Mouse (Mus musculus): ENCODE results near the gene Arglu1. TPM values are rescaled to one million over a fixed set of nuclear protein-coding genes. Genes with fewer than 3 reads are reported as not detected.

Gene Arglu1
- polyA plus RNA-seq, 1 experiment from 2014 or later = 144 TPM

- peak; percentile 52; the same call in 1 of the 2 replicates for ATAC-seq (ENCODE audit: insufficient number of reproducible peaks, low FRiP score, low TSS enrichment, low read depth)
- no peak overlapping the region for H3K4me2 ChIP-seq (replicated peaks)
- H3K4me3 ChIP-seq (replicated peaks) = no peak overlapping the region
- H3K27me3 ChIP-seq = no peaks in the 10 kb centered on the region
- peak overlapping the region; percentile 63; the same call in 1 of the 2 replicates for H3K27ac ChIP-seq (replicated peaks)
- no peaks in the 10 kb centered on the region for H3K9me3 ChIP-seq (replicated peaks)
- 35% methylated on average over 3 of the region's 3 CpGs for WGBS
- H3K4me1 ChIP-seq = peaks cover 50% of the 10 kb centered on the region
- 0 out of 2 replicates have a peak, but pooled peaks cover 3% of the 10 kb centered on the region for H3K36me3 ChIP-seq
- H3K9ac ChIP-seq = no peak overlapping the region
Observed at GRCm38 (mm10) chr8:8647319-8647718, 43.0 kb downstream of the Arglu1 start.

GRCm38 (mm10) chr8:8644160-8644915 lies 46.0 kb downstream of the Arglu1 start:
- Histone ChIP-seq H3K36me3 (0 out of 2 replicates have a peak, but pooled peaks cover 3% of the 10 kb centered on the region), H3K9ac (no peak overlapping the region), H3K4me2 (replicated peaks) (no peak overlapping the region), H3K27ac (replicated peaks) (no peak overlapping the region), H3K27me3 (no peaks in the 10 kb centered on the region), H3K9me3 (replicated peaks) (no peaks in the 10 kb centered on the region), H3K4me1 (peaks cover 23% of the 10 kb centered on the region), H3K4me3 (replicated peaks) (no peak overlapping the region)
- WGBS = 66% methylated on average over 11 of the region's 11 CpGs
- no peak for ATAC-seq (ENCODE audit: insufficient number of reproducible peaks, low FRiP score, low TSS enrichment, low read depth)

GRCm38 (mm10) chr8:8640264-8640588 lies 50.1 kb downstream of the Arglu1 start:
- 30% methylated on average over 4 of the region's 4 CpGs for WGBS
- no peaks in the 10 kb centered on the region for H3K9me3 ChIP-seq (replicated peaks)

GRCm38 (mm10) chr8:8639569-8640263 lies 50.6 kb downstream of the Arglu1 start:
- H3K4me3 ChIP-seq (replicated peaks) = no peak overlapping the region
- no peaks in the 10 kb centered on the region for H3K27me3 ChIP-seq
- WGBS = 44% methylated on average over 8 of the region's 8 CpGs
- no peaks in the 10 kb centered on the region; the same call in 1 of the 2 replicates for H3K4me1 ChIP-seq
- ATAC-seq (ENCODE audit: insufficient number of reproducible peaks, low FRiP score, low TSS enrichment, low read depth) = no peak
- no peak overlapping the region for H3K27ac ChIP-seq (replicated peaks)
- no peaks in the 10 kb centered on the region for H3K9me3 ChIP-seq (replicated peaks)
- no peak overlapping the region for H3K4me2 ChIP-seq (replicated peaks)
- no peak overlapping the region for H3K9ac ChIP-seq
- H3K36me3 ChIP-seq = peaks cover 6% of the 10 kb centered on the region; the same call in 1 of the 2 replicates

More at GRCm38 (mm10) chr8:8640264-8640588, 50.1 kb downstream of the Arglu1 start:
- peaks cover 6% of the 10 kb centered on the region; the same call in 1 of the 2 replicates for H3K36me3 ChIP-seq
- H3K27ac ChIP-seq (replicated peaks) = no peak overlapping the region
- ATAC-seq (ENCODE audit: insufficient number of reproducible peaks, low FRiP score, low TSS enrichment, low read depth) = no peak
- H3K9ac ChIP-seq = no peak overlapping the region
- no peaks in the 10 kb centered on the region; the same call in 1 of the 2 replicates for H3K4me1 ChIP-seq
- no peaks in the 10 kb centered on the region for H3K27me3 ChIP-seq
- no peak overlapping the region for H3K4me3 ChIP-seq (replicated peaks)
- H3K4me2 ChIP-seq (replicated peaks) = no peak overlapping the region

- no peaks in the 10 kb centered on the region for H3K9me3 ChIP-seq (replicated peaks)
- H3K9ac ChIP-seq = no peak overlapping the region
- H3K4me2 ChIP-seq (replicated peaks) = no peak overlapping the region
- H3K36me3 ChIP-seq = peaks cover 16% of the 10 kb centered on the region; the same call in 1 of the 2 replicates
- no peak for ATAC-seq (ENCODE audit: insufficient number of reproducible peaks, low FRiP score, low TSS enrichment, low read depth)
- WGBS = 83% methylated on average over 7 of the region's 7 CpGs
- H3K4me1 ChIP-seq = no peaks in the 10 kb centered on the region
- H3K4me3 ChIP-seq (replicated peaks) = no peak overlapping the region
- H3K27me3 ChIP-seq = no peaks in the 10 kb centered on the region
- no peak overlapping the region for H3K27ac ChIP-seq (replicated peaks)
Observed at GRCm38 (mm10) chr8:8631394-8631793, 58.9 kb downstream of the Arglu1 start.

DNA sequence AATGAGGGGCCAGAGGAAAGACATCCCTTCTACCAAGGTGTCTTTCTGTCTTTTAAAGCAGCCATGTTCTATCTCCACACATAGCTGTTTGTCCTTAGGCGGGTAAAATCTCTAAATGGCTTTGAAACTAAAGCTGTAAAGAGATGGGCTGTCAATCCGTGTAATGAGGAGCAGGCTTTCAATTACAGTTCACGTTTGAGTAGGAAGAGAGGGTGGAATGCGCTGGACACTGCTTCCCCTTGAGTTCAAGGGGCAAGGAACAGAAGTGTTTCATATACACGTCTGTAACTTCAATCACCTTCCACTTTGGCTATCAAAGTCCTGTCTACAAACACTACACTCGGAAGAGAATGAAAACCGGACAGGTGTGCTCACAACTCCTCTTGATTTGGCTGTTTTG lies 66.3 kb downstream of the Arglu1 start:
- H3K9me3 ChIP-seq (replicated peaks) = no peaks in the 10 kb centered on the region
- H3K27ac ChIP-seq (replicated peaks) = no peak overlapping the region; the same call in 1 of the 2 replicates
- H3K27me3 ChIP-seq = no peaks in the 10 kb centered on the region
- whole genome bisulfite sequencing = 37% methylated on average over 7 of the region's 7 CpGs
- H3K36me3 ChIP-seq = peaks cover 31% of the 10 kb centered on the region
- no peak overlapping the region for H3K4me3 ChIP-seq (replicated peaks)
- no peak for ATAC-seq (ENCODE audit: insufficient number of reproducible peaks, low FRiP score, low TSS enrichment, low read depth)
- no peak overlapping the region for H3K4me2 ChIP-seq (replicated peaks)
- peaks cover 15% of the 10 kb centered on the region; the same call in 1 of the 2 replicates for H3K4me1 ChIP-seq
- H3K9ac ChIP-seq = no peak overlapping the region

DNA sequence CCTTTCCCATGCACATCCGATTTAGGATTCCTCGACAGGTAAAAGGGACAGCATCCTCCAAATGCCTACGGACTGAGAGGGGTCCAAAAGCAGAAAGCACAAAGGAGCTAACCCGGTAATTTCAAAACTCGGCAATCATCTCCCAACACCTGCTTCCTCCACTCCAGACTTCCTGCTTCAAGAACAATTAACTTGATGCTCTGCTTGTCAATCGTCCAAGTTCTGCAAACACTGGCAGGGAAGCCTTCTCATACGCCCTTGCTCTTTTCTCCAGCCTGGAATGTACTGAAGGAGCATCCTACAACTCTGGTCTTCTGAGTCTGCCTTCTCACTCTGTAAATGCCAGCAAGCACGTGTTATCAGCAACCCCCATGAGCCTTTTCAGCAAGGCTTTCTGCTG lies 66.8 kb downstream of the Arglu1 start:
- 36% methylated on average over 8 of the region's 8 CpGs for whole genome bisulfite sequencing
- H3K9me3 ChIP-seq (replicated peaks) = no peaks in the 10 kb centered on the region
- no peaks in the 10 kb centered on the region for H3K27me3 ChIP-seq
- no peak overlapping the region for H3K4me3 ChIP-seq (replicated peaks)
- no peak overlapping the region for H3K9ac ChIP-seq
- no peak overlapping the region for H3K4me2 ChIP-seq (replicated peaks)
- no peak overlapping the region; the same call in 1 of the 2 replicates for H3K27ac ChIP-seq (replicated peaks)
- H3K4me1 ChIP-seq = peaks cover 15% of the 10 kb centered on the region; the same call in 1 of the 2 replicates
- H3K36me3 ChIP-seq = peaks cover 34% of the 10 kb centered on the region
- ATAC-seq (ENCODE audit: insufficient number of reproducible peaks, low FRiP score, low TSS enrichment, low read depth) = no peak

GRCm38 (mm10) chr8:8622476-8622875 lies 67.8 kb downstream of the Arglu1 start:
- H3K4me3 ChIP-seq (replicated peaks) = no peak overlapping the region
- ATAC-seq (ENCODE audit: insufficient number of reproducible peaks, low FRiP score, low TSS enrichment, low read depth) = no peak
- WGBS = 55% methylated on average over 3 of the region's 3 CpGs
- H3K27ac ChIP-seq (replicated peaks) = no peak overlapping the region
- no peak overlapping the region for H3K4me2 ChIP-seq (replicated peaks)
- peaks cover 15% of the 10 kb centered on the region; the same call in 1 of the 2 replicates for H3K4me1 ChIP-seq
- peaks cover 43% of the 10 kb centered on the region for H3K36me3 ChIP-seq
- no peak overlapping the region for H3K9ac ChIP-seq
- no peaks in the 10 kb centered on the region for H3K27me3 ChIP-seq
- no peaks in the 10 kb centered on the region for H3K9me3 ChIP-seq (replicated peaks)

DNA sequence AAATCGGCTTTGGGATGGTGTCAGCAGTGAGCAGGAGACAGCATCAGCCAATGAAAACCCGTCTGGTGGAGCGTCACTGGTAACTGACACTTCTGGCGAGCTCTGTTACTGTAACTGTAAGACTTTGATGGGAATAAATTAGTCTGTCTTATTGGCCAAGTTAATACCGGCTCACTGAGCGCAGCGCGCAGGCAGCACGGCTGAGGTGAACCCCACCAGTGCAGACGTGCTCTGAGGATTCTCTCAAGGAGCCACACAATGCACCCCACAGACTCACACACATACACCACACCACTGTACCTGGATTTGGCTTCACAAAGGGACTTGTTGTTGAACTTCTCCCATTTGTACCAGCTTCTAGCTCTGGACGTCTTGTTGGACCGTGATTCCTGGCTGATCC lies 68.3 kb downstream of the Arglu1 start:
- Histone ChIP-seq H3K36me3 (peaks cover 43% of the 10 kb centered on the region), H3K9me3 (replicated peaks) (no peaks in the 10 kb centered on the region), H3K27me3 (no peaks in the 10 kb centered on the region), H3K4me3 (replicated peaks) (no peak overlapping the region), H3K4me2 (replicated peaks) (no peak overlapping the region), H3K4me1 (peaks cover 15% of the 10 kb centered on the region; the same call in 1 of the 2 replicates), H3K27ac (replicated peaks) (no peak overlapping the region), H3K9ac (no peak overlapping the region)
- ATAC-seq (ENCODE audit: insufficient number of reproducible peaks, low FRiP score, low TSS enrichment, low read depth) = 0 out of 2 replicates have a peak, but pooled peaks have one; percentile 8
- 74% methylated on average over 12 of the region's 12 CpGs for WGBS

DNA sequence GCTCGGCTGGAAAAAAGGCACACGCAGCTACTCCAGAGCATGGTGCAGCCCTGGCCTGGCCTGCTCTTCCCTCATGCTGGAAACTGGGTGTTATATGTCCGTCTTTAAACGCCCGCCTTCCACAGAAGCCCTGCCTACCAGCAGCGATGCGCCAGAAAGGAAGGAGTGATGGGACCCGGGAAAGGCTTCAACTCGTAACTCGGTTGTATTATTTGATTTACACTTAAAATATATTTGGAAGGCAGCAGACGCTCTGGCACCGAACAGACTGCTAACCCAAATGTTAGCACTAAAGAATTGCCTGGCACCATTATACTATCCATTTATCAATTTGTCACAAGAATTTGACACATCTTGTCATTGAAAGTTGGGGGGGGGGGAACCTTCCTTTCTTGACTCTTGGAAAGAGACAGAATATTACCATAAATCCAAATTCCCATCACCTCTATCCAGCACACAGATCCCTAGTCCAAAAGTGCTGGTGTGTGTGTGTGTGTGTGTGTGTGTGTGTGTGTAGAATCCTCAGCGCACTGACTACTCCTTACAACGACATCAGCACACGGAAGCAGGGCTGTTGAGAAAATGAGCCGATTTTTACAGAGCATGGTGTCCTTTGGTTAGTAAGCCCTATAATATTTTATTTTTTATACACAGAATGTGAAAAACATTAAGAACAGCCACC lies 68.9 kb downstream of the Arglu1 start:
- H3K4me1 ChIP-seq = peaks cover 15% of the 10 kb centered on the region; the same call in 1 of the 2 replicates
- no peak overlapping the region for H3K9ac ChIP-seq
- no peak overlapping the region for H3K4me3 ChIP-seq (replicated peaks)
- no peak overlapping the region for H3K4me2 ChIP-seq (replicated peaks)
- H3K36me3 ChIP-seq = peaks cover 43% of the 10 kb centered on the region
- WGBS = 78% methylated on average over 16 of the region's 16 CpGs
- no peak overlapping the region for H3K27ac ChIP-seq (replicated peaks)
- H3K27me3 ChIP-seq = no peaks in the 10 kb centered on the region
- no peaks in the 10 kb centered on the region for H3K9me3 ChIP-seq (replicated peaks)
- no peak for ATAC-seq (ENCODE audit: insufficient number of reproducible peaks, low FRiP score, low TSS enrichment, low read depth)

GRCm38 (mm10) chr8:8620536-8620935 lies 69.8 kb downstream of the Arglu1 start:
- Histone ChIP-seq H3K27me3 (no peaks in the 10 kb centered on the region), H3K4me2 (replicated peaks) (no peak overlapping the region), H3K36me3 (peaks cover 43% of the 10 kb centered on the region), H3K27ac (replicated peaks) (no peak overlapping the region), H3K9ac (no peak overlapping the region), H3K4me3 (replicated peaks) (no peak overlapping the region), H3K4me1 (peaks cover 15% of the 10 kb centered on the region; the same call in 1 of the 2 replicates), H3K9me3 (replicated peaks) (no peaks in the 10 kb centered on the region)
- ATAC-seq (ENCODE audit: insufficient number of reproducible peaks, low FRiP score, low TSS enrichment, low read depth) = no peak
- 85% methylated on average over 21 of the region's 21 CpGs for WGBS

Data from embryonic facial prominence, embryonic 15.5 days (tissue).